Mouse (Mus musculus): Measurements from ENCODE around the gene Gcnt3.

DNA sequence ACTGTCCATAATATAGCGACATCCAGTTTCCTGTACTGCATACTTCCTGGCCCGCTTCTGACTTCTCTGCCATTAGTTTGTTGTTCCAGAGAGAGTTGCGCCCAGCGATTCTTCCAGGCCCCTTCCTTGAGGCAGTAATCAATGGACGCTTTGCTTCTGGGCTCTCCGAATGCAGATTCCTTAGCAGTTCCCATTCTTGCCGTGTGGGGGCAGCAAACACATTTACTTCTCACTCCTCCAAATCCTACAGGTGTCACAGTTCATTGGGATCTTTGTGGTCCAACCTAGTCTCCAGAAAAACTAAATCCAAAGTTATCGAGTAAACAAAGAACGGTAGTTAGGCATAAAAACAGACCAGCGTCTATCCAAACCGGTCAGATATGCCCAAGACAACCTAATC is 46.2 kb upstream of the Gcnt3 start:
- no peak for TF ChIP-seq GATA1 (IDR thresholded peaks at IDR 0.05; ENCODE audit: low read length)
- no peak for TF ChIP-seq TAL1 (IDR thresholded peaks at IDR 0.05; ENCODE audit: low read length)

Measured in erythroblast, embryonic 14.5 days (primary cell).